Mouse (Mus musculus): ENCODE measurements around the gene Mrm3.
A peak's percentile ranks its signal among the peaks of the same experiment; 100 is the strongest.

The Mrm3 gene

DNA sequence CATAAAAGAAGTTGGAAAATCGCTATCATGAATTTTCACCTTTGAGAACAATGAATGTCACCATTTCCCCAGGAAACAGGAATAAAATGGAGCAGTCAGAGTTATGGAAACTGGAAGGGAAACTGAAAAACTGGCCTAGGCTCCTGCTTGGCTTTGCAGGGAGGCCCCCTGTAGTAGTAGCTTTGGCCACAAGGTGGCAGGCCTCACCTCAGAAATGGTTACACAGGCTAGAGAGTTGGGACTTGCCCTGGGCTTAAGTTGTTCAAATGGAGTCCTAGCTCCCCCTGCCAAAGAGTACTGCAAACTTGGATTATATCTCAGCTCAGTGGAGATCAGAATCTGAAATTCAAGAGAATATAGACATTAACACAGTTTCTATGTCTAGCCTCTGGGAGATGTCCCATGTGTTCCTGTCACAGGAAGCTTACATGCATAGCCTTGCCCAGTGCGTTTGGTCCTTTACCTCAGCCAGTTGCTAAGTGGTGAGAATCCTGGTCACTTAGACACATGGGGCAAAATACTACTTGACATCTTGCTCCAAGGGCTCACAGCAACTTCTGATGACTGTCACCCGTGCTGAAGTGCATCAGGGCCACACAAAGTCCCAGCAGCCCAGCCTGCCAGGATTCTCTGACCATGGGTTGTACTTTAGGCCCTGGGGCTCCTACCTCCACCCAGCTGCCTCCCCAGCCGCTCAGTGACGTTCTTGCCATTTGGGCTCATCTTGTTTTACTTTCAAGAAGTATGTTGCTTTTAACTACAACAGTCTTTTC lies 9.8 kb downstream of the Mrm3 start:
- DNase-seq, result peak; percentile 80

DNA sequence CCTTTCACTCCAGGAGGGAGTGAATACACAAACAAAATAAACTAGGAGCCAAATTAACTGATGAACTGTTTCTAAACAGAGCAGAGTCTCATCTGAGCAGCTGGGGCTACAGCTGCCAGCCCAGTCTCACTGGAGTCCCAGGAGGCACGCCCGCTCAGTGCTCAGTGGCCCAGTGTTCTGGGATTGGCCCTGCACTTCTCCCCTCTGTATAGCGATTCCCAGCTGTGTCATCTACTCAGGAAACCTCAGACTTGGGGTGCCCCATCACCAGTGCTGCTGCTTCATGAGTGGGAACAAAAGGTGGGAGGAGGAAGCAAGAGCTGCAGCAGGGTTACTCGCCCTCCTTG lies 10.4 kb downstream of the Mrm3 start:
- no peak for DNase-seq

DNA sequence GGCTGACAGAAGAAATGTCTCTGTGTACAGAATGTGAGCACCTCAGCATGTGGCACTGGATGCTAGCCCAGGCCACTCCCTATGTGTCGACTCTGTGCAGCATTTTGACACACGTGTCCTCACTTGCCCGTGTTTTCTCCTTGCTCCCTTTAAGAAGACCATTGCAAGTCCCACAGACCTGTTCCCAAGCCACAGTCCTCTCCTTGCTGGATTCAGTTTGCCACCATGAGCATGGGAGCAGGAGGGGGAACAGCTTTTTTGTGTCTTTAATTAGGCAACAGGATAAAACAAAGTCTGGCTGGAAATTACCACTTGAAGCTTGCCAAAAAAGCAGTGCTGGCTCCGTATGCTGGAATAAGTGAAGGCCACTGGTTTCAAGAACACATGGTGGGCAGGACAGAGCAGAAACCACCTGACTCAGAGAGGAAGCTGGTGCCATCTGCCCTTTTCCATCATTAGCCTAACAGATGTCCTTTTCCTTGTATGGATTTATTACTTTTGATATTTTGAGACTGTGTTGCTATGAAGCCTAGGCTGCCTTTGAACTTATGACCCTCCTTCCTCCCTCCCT lies 12.0 kb downstream of the Mrm3 start:
- DNase-seq, result no peak

DNA sequence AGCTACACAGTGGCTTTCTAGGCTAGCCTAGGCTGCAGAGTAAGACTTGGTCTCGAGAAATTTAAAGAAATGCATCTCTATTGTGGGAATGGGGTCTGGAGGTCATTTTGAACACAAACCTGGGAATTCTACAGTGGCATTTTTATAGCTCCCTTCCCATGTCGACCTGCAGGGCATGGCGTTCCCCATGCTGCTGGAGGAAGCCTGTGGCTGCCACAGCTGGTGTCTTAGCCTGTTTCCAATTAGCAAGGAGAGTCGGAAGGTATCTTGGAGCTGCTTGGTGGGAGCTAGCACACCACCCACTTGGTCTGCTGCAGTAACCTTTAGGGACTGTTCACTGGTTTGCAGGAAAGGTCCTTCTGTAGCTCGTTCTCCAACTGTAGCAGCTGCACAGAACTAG lies 12.6 kb downstream of the Mrm3 start:
- no peak for DNase-seq

DNA sequence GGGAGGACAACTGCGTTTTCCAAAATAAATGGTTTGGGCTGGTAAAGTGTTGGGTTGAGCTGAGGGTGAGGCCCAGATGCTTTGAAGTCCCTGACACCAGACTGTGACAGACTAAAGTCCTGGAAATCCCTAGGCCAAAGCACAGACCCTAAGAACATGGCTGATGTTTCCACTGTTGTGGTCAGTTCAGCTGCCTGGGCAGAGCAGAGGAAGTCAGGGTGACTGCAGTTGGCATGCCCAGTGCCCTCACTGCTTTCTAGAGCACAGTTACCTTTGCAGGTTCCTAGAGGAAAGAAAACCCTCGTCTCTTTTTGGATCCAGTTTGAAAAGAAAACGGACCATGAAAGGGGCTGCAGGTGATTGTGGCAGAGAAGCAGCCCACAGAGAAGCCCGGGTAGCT lies 13.9 kb downstream of the Mrm3 start:
- DNase-seq, result no peak

DNA sequence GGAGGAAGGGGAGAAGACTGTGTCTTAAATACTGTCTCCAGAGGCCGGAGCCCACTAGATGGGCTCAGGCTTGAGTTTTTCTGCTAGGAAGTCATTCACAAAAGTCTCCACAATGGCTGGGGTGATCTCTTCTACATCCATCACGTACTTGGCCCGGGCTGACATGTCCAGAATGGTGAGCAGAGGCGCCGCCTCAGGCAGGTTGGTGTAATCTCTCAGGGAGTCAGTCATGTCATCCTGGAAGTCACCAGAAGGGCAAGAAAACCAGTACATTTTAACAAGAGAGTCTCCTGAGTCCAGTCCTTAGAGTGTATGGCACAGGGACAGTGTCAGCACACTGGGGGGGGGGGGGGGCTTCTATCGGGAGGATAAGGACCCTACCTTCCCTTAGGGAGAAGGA lies 15.0 kb downstream of the Mrm3 start:
- no peak for DNase-seq

DNA sequence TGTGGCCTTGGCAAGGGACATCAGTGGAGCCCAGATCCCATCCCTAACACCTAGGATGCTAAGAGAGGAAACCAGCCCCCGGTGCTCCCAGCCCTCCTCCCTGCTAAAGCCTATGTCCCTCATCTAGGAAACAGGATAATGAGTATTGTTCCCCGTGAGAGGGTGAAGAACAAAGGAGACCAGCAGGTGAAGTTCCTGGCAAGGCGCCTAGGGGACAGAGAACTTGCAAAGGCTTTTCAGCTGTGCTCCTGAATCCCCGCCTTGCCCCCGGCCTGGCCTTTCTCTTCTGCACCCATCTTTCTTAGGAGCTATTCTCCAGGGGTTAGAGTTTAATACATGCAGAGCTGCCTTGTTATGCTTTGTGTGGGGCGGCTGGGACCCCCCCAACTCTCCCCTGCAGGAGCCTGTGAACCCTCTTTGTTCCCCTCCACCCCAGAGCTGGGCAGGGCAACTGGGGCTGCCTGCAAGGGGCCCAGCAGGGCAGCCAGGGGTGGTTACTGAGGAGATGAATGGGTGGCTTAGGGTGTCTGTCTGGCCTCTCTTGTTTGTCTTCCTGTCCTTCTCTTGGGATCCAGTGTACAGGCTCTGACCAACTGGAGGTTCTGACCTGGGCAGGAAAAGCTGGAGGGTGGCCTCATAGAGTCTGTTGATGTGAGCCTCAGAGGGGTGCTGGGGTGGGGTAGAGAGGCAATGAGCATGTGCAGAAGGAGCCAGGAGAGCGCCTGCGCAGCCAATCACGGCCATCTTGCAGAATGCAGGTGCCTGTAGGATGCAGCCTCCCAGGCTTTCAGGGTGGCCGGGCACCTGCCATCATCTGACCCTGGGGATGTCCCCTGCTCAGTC lies 16.9 kb downstream of the Mrm3 start:
- no peak for DNase-seq

DNA sequence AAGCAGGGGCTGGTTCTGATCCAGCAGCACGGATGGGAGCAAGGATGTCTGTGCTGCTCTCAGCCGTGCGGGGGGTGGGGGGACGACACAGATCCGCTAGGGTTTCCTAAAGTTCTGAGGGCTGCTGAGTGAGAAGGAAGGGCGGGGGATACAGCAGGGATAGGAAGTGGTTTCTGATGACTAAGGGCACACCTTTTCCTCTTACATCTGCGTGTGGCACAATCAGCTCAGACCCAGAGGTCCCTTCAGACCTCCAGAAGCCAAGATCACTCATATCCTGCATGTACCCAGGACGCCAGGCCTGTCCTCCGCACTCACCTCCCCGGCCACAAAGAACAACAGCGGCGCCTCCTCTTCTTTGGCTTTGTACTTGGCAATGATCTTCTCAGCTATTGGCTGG lies 17.7 kb downstream of the Mrm3 start:
- DNase-seq, result no peak

DNA sequence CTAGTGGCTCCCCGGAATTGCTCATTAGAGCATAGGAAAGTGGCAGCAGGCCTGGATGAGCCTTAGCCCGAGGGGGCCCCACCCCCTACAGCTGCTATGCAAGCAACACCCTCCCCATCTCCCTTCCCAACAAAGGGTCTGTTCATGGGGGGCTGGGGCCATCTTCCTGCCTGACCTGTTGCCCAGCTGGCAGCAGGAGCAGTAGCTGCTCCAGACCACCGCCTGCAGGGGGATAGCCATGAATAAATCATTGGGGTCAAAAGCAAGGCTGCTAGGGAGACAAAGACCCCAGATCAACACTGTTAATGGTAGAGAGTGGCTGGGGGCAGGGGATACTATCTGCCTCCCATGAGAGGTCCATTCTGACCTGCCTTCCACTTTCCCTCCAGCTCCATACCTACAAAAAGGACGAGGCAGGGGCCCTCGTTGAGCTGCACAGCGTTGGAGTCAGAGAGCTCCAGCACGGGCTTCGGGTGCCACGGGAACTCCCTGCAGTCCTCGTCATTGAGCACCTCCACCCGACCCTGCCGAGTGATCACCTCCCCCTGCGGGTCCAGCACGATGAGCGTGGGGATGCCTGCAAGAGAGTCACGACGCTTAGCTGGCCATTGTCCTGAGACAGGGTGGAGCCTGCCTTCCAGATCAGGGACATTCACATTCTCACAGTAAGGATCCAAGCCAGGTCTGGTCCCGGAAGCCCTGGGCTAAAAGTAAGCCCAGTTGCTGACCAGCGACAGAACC lies 19.3 kb downstream of the Mrm3 start:
- no peak for DNase-seq

DNA sequence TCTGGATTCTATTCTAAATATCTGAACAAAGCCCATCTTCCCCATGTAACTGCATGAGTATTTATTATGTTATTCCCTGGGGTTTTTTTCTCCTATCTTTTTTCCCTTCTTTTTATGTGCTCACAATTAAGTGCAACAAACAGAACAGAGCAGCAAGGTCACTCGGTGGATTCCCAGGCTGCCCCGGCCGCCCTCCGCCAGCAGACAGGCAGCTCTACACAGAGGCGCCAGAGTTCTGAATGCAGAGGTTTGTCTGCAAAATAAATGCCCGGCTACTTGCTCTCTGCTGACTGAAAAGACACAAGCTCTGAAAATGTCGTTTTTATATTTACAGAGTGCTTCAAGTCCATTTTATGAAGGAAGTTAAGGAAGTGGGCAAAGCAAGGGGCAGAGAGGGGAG lies 24.0 kb downstream of the Mrm3 start:
- no peak for DNase-seq

DNA sequence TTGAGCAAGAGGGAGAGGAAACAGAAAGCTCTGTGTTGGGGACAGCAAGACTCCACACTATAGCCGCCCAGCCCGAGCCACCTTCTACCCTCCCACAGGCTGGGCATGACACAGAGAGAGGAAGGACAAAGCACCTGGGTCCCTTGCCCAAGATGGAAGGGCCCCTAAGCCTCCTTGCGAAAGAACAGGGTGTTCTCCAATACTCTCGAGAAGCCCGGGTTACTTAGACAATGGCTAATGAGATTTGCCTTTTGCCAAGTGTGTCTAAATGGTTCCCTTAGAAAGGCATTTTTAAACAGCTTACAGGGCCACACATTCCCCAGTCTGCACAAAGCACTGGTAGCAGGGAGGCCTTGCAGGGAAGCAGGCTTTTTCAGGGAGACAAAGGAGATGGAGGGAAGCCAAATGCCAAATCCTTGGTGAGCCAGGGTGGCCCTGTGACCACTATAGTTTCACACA lies 24.5 kb downstream of the Mrm3 start:
- DNase-seq, result no peak

DNA sequence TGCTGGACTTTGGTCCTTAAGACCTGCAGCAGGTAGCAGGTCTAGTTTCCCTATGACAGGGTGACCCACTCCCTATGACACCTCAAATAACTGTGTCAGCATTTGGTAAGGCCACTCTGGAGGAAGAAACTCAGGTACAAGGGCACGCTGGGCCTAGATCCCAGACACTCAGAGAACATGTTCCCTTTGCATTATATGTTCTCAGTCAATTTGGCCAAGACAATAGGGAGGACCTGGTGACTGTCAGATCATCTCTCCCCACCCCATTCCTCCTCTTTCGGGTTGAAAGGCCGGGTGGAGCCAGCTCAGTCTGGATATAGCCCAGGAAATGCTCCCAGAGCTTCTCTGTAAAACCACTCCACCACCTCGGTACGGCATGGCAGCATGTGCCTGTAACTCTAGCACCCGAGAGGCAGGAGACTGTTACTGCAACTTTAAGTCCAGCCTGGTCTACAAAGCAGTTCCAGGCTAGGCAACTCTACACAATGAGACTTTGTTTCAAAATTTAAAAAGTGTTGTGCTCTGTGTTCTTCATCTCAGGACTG lies 25.1 kb downstream of the Mrm3 start:
- no peak for DNase-seq

DNA sequence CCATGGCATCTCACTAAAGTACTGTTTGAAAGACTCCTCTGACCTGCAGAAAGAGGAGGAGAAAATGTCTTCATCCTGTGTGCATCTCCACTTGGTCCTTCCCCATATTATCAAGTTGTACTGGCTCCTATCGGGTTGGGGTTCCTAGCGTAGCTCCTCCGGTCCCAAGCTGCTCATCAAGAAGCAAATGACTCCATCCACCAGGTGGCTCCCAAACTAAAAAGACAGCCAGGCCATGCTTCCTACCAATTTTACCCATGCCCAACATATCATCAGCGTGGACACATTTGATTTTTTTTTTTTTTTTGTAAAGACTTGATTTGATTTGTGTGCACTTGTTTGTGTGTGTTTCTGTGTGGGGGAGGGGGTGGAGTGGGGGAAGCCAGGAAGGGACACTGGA lies 28.9 kb downstream of the Mrm3 start:
- DNase-seq, result no peak

DNA sequence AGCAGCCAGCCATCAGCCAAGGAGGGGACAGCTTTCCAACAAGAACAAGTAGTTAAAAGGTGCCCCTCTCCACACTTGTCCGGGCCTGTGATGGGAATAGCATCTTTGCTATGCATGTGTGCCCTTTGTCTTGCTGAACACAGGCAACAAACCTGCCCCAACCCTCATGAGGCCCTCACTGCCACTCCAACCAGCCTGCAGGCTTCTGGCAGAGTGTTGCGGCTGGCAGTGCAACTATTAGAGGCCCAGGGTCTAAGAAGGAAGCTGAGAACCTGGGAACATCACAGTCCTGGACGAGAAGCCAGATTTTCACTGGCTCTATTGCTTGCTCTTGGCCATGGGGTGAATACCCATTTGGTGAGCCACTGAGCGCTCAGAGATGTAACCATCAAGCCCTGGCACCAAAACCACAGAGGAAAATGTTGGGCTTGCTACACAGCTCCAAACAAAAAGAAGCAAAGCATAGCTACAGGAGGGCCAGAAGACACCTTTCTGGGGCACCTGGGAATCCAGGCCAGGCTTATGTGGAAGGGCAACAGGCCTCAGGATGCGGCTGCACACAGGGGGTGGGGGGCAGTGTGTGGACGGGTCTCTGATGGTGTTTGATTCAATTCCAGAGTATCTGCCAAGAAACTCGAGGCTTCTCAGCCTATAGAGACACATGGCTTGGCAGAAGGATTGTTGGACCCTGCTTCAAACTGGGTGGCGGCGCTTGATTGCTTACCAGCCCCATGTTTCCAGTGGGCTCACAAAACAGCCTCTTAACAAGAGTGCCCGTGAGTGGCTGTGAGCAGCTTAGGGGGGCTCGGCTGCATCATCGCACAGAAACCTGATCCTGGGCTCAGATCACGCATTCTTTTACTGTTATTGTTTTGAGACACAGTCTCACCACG lies 35.7 kb downstream of the Mrm3 start:
- DNase-seq, result no peak

DNA sequence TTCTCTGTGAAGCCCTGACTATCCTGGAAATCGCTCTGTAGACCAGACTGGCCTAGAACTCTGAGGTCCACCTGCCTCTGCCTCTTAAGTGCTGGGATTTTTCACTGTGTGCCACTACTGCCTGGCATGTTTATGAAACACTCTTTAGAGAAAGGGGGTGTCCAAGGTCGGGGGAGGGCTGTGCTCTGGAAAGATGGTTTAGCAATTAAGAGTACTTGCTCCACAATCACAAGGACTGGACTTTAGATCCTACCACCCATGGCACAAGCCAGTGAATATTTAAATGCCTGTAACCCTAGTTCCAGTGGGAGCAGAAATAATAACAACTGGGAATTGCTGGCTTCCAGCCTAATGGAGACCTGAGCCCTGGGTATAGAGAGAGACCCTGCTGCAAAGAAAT lies 36.5 kb downstream of the Mrm3 start:
- no peak for DNase-seq

DNA sequence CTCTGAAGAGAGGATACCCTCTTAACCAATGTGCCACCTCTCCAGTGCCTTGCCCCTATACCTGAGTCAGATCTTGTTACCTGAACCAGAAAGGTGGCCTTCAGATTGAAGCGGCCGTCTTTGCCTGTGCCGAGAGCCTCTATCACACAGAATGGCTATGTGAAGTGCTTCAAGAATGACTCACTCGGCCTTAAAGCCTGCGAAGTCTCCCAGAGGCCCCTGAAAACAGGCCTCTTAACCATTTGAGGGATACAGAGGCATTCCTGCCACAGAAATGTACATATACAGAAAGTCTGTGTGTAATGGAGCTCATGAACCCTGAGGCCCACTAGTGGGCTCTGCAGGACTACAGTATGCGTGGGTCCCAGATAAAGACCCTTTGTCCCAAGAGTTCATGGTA lies 40.3 kb downstream of the Mrm3 start:
- no peak for DNase-seq

DNA sequence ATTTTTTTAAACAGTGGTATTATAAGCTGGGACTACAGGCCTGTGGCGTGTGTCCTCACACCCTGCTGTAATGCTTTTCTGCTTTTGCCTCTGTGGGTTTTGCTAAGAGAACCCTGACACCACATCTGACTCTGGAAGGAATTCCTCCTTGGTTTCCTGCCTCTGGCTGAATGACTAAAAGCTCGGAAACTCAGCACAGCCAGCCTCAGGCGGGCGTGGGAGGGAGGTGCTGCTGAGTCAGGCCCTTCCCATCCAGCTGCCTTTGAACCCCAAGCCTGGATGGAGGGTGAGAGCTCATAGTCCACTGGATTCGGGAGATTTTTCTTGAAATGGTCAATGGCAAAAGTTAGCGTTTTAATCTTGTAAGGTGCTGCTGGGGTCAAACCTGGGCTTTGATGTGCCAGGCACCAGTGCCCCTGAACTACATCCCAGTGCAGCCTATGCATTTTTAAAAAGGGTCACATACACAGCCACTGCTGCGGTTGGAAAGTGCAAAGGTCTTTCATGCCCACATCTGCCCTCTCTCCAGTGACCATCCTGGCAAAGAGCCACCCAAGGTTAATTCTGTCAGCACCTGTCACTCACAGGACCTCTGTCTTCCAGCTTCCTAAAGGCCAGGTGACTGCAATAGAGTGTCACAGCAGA lies 42.0 kb downstream of the Mrm3 start:
- no peak for DNase-seq

DNA sequence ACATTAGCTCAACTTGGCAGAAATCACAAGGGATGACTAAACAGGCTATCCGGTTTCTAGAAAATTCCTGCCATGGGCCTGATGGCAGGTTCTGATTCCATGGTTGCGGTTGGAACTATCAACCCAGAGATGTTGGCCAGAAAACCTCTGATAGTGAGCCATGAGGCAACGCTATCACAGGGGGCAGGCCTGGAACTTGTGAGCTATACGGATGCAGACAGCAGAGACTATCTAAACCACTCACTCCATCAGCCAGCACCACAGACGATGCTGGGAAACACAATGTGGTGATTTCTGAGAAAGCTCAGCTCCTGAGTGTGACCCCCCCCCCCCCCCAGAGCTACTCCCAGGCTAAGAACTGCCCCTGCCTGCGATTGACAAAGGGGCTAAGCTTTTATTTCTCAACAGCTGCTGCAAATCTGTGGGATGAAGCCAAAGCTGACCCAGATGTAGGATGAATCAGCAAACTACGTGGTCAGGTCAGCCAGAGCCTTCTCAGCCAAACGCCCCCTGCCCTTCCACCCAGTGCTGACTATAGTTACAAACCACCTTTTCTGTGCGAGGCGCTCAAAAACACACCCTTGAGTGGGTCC lies 43.1 kb downstream of the Mrm3 start:
- no peak for DNase-seq

DNA sequence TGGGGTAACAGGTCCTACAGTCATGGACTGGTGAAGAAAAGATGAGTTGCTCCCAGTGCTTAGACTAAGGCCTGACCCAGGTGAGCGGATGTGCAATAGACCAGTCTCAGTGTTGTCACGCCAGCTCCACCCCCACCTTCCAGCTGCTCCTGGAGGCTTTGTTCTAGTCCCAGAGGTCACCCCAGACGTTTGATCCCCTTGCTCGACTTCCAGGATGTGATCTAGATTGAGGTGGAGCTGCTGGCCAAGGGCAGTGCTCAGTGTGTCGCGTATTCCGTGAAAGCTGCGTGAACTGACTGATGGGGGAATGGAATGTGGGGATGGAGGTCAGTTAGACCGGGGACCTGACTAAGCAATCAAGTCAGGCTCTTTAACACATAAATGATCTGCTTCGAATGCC lies 43.8 kb downstream of the Mrm3 start:
- no peak for DNase-seq

DNA sequence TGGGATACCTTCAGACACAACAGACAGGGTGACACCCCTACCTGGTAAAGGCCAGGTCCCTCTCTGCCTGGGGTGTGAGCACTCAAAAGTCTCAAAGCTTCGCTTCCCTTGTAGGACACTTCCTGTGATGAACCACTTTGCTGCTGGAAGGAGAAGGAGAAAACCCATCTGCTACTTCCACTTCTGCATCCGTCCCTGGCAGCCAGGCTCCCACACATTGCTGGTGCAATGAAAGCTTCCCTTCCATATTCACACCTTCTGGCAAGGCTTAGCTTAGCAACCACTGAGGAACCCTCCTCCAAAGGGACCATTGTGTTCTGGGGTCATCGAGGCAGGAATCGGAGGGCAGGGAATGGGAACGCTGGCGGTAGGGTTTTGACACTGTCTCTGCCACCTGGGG lies 45.1 kb downstream of the Mrm3 start:
- DNase-seq, result peak; percentile 48

DNA sequence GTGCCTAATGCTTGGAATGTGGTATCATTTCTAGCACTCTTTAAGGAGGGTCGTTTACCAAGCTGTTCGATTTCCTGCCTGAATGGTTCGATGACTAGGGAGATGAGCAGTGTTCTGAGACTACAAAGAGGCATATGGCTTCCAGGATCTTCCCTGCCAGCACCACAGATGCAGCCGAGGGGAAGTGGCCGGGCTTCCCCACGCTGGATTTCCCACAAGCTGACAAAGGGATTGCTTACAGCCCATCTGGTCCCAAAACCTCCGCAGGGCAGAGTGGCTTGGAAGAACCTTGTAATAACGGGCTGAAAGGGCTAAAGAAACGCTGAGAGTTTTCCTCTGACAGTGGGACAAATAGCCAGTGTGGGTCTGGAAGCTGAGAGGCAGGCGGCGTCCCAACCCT lies 46.9 kb downstream of the Mrm3 start:
- DNase-seq, result peak; percentile 48
